21 mouse cellular contexts compared by ENCODE assay signal in genomic region chr6:145120086-145120485, GRCm38 (mm10). TPM values are rescaled to one million over a fixed set of nuclear protein-coding genes. Genes with fewer than 3 reads are reported as not detected.
DNase-seq lines count a peak whose midpoint lies in the region; ATAC-seq and TF ChIP-seq lines count a peak whose summit lies in the region.
"Had no signal": no experiment of that assay in that cellular context is flagged by ENCODE, and none has a peak within 500 bp of the region (broad histone marks: within the 10 kb centered on the region; RNA-seq: fewer than 3 reads in every experiment).

No protein-coding gene starts in this region.

- WGBS in heart, postnatal 0 days = 54% methylated on average over 2 of the region's 2 CpGs
- WGBS in thymus, adult 2 months = 87% methylated on average over 2 of the region's 2 CpGs

- H3K9me3 ChIP-seq in heart, postnatal 0 days (replicated peaks; ENCODE audit: control insufficient read depth, low read length) = no peaks in the 10 kb centered on the region
- H3K9me3 ChIP-seq: forebrain, embryonic 10.5 days; forebrain, embryonic 15.5 days had no signal

- TF ChIP-seq POLR2A in thymus, adult 2 months (IDR thresholded peaks at IDR 0.05; ENCODE audit: control insufficient read depth, extremely low read depth, insufficient read depth, low read length, poor library complexity) = no peak

- no peak for ATAC-seq in heart, postnatal 0 days (ENCODE audit: insufficient read depth, low read depth)
- ATAC-seq in granulocyte monocyte progenitor cell, adult 5-6 weeks (replicated peaks; ENCODE audit: poor library complexity, severe bottlenecking) = no peak
- ATAC-seq: forebrain, embryonic 15.5 days; hindbrain, postnatal 0 days; Patski had no signal

- H3K4me1 ChIP-seq in heart, postnatal 0 days (ENCODE audit: control insufficient read depth, insufficient read depth) = peaks cover 39% of the 10 kb centered on the region
- H3K4me1 ChIP-seq in thymus, adult 2 months (replicated peaks; ENCODE audit: control insufficient read depth, insufficient read depth, low read length) = peaks cover 26% of the 10 kb centered on the region

- H3K4me3 ChIP-seq in heart, postnatal 0 days (ENCODE audit: low read depth, low read length) = no peak overlapping the region
- H3K4me3 ChIP-seq in thymus, adult 2 months (ENCODE audit: control insufficient read depth, insufficient read depth, low read length) = no peak overlapping the region
- H3K4me3 ChIP-seq: forebrain, embryonic 10.5 days; forebrain, embryonic 15.5 days; heart, adult 2 months had no signal

- H3K27ac ChIP-seq in heart, postnatal 0 days (ENCODE audit: low read depth) = peak overlapping the region; percentile 66
- peak overlapping the region; percentile 97; the same call in 1 of the 2 replicates for H3K27ac ChIP-seq in thymus, adult 2 months (ENCODE audit: control insufficient read depth, insufficient read depth, low read length)
- H3K27ac ChIP-seq: forebrain, embryonic 10.5 days; forebrain, embryonic 15.5 days; hindbrain, embryonic 14.5 days; hindbrain, postnatal 0 days had no signal

- no peaks in the 10 kb centered on the region for H3K36me3 ChIP-seq in heart, postnatal 0 days (replicated peaks; ENCODE audit: control insufficient read depth, insufficient read depth, low read length)
- no peaks in the 10 kb centered on the region for H3K36me3 ChIP-seq in thymus, adult 2 months (ENCODE audit: control insufficient read depth, insufficient read depth, low read length)
- H3K36me3 ChIP-seq: forebrain, embryonic 10.5 days; forebrain, embryonic 15.5 days; G1E had no signal

- no peaks in the 10 kb centered on the region for H3K27me3 ChIP-seq in heart, postnatal 0 days (ENCODE audit: control insufficient read depth, insufficient read depth, low read length)
- H3K27me3 ChIP-seq in thymus, adult 2 months (ENCODE audit: control insufficient read depth, insufficient read depth, low read length) = no peaks in the 10 kb centered on the region
- H3K27me3 ChIP-seq: forebrain, embryonic 15.5 days; Patski had no signal

- H3K4me2 ChIP-seq in heart, postnatal 0 days (ENCODE audit: low read depth, low read length) = no peak overlapping the region
- H3K4me2 ChIP-seq: forebrain, embryonic 15.5 days; hindbrain, embryonic 14.5 days had no signal

- no peak for TF ChIP-seq CTCF in heart, postnatal 0 days (IDR thresholded peaks at IDR 0.05; ENCODE audit: low read depth)
- TF ChIP-seq CTCF in thymus, adult 2 months (IDR thresholded peaks at IDR 0.05; ENCODE audit: borderline replicate concordance, control insufficient read depth, extremely low read depth, insufficient read depth, low read length, poor library complexity) = no peak

- no peak for DNase-seq in heart, postnatal 0 days (ENCODE audit: low spot score)
- DNase-seq in heart, adult 8-10 months (ENCODE audit: low spot score) = no peak
- no peak for DNase-seq in thymus, adult 2 months
- DNase-seq in thymus, postnatal 0 days (ENCODE audit: low spot score) = no peak
- DNase-seq in R1 (ENCODE audit: low read depth, low spot score) = peak; percentile 88
- no peak for DNase-seq in lung, adult 18-20 months
- DNase-seq: adrenal gland, postnatal 25 days; cerebellum, adult 18-20 months; cerebellum, adult 9-10 months; cerebellum, postnatal 14 days; gastrocnemius, postnatal 25 days; kidney, adult 18-20 months had no signal

- H3K9ac ChIP-seq in heart, postnatal 0 days (replicated peaks; ENCODE audit: low read depth, low read length) = no peak overlapping the region
- H3K9ac ChIP-seq: forebrain, embryonic 15.5 days; hindbrain, embryonic 14.5 days had no signal

- no peak for TF ChIP-seq EP300 in heart, postnatal 0 days (IDR thresholded peaks at IDR 0.05; ENCODE audit: low read depth)

RNA-seq across cellular contexts. Expression of gene Lrmp, which starts 4.6 kb away (rescaled TPM):
- total RNA-seq in heart, postnatal 0 days (2014; rRNA removed; ENCODE audit: low replicate concordance) = 4.2 and 5.7 TPM in 2 replicates
- 0.98 and 1.2 TPM in 2 replicates for polyA plus RNA-seq in heart, postnatal 0 days (2015; fragmentation: Nextera tagmentation; extraction: Ambion mirVana)
- 1 to 10 TPM; 1.1 to 3.3 (median 1.2) TPM for total RNA-seq in heart, adult 8-10 months (2022)
- 261 and 279 TPM in 2 replicates for polyA plus RNA-seq in thymus, adult 2 months (2012; rRNA removed)
- polyA plus RNA-seq in thymus, postnatal 0 days (2015; fragmentation: Nextera tagmentation; extraction: Ambion mirVana) = 178 TPM in 2 replicates
- total RNA-seq in granulocyte monocyte progenitor cell, adult 5-6 weeks (2014; fragmentation: Nextera tagmentation) = 64.7 and 94.7 TPM in 2 replicates
- 108 and 121 TPM in 2 replicates for total RNA-seq in granulocyte monocyte progenitor cell, adult 5-6 weeks (2017)
- polyA plus RNA-seq: C2C12 had no signal

RNA-seq across cellular contexts. Expression of gene Bcat1, which starts 44.1 kb away (rescaled TPM):
- 2.6 and 4.6 TPM in 2 replicates for total RNA-seq in heart, postnatal 0 days (2014; rRNA removed; ENCODE audit: low replicate concordance)
- 0.94 and 1.7 TPM in 2 replicates for polyA plus RNA-seq in heart, postnatal 0 days (2015; fragmentation: Nextera tagmentation; extraction: Ambion mirVana)
- 1 to 10 TPM in 2 of 4 experiments, under 1 TPM in 2; 0.34 to 1.6 (median 1.0) TPM for total RNA-seq in heart, adult 8-10 months (2022)
- 1.9 and 3.1 TPM in 2 replicates for polyA plus RNA-seq in thymus, adult 2 months (2012; rRNA removed)
- polyA plus RNA-seq in thymus, postnatal 0 days (2015; fragmentation: Nextera tagmentation; extraction: Ambion mirVana) = 8.9 and 11.8 TPM in 2 replicates
- total RNA-seq in granulocyte monocyte progenitor cell, adult 5-6 weeks (2014; fragmentation: Nextera tagmentation) = 0.52 TPM in 1 of 2 replicates, not detected in the other
- 2.1 and 7.0 TPM in 2 replicates for total RNA-seq in granulocyte monocyte progenitor cell, adult 5-6 weeks (2017)
- polyA plus RNA-seq: G1E had no signal
